Mouse (Mus musculus) testis, adult 2 months (tissue): ENCODE measurements around the gene Ginm1. TPM values are rescaled to one million over a fixed set of nuclear protein-coding genes. Genes with fewer than 3 reads are reported as not detected.
A peak's percentile ranks its signal among the peaks of the same experiment; 100 is the strongest.

Experiments used
- H3K27ac ChIP-seq: fragments of 200-500 bp; 2 replicates; pipeline ENCODE4 v1.5.1; 2012; ENCODE audit warnings: low read depth, low read length; ENCODE audit not compliant: control insufficient read depth, insufficient read depth
- H3K27me3 ChIP-seq: fragments of 200-500 bp; 2 replicates; pipeline ENCODE4 v1.6.1; 2012; ENCODE audit warnings: mild to moderate bottlenecking, low read length, moderate library complexity; ENCODE audit not compliant: control insufficient read depth, insufficient read depth
- H3K36me3 ChIP-seq: fragments of 200-500 bp; 2 replicates; pipeline ENCODE4 v1.6.1; 2012; ENCODE audit warnings: mild to moderate bottlenecking, low read length; ENCODE audit not compliant: control insufficient read depth, insufficient read depth
- H3K4me1 ChIP-seq: fragments of 200-500 bp; 2 replicates; pipeline ENCODE4 v1.6.1; 2012; ENCODE audit warnings: low read length; ENCODE audit not compliant: control insufficient read depth, insufficient read depth
- H3K4me3 ChIP-seq: fragments of 200-500 bp; 2 replicates; pipeline ENCODE4 v1.5.1; 2012; ENCODE audit warnings: low read depth, mild to moderate bottlenecking, low read length, moderate library complexity, mixed read lengths; ENCODE audit not compliant: control insufficient read depth
- CTCF ChIP-seq: fragments of 200-500 bp; IDR thresholded peaks from 2 replicates; pipeline ENCODE4 v1.5.1; 2012; ENCODE audit warnings: low read depth, mild to moderate bottlenecking, inconsistent platforms, low read length, moderate library complexity; ENCODE audit not compliant: control insufficient read depth, insufficient read depth, insufficient replicate concordance
- POLR2A ChIP-seq: fragments of 200-500 bp; IDR thresholded peaks from 2 replicates; pipeline ENCODE4 v1.6.1; 2012; ENCODE audit warnings: low read depth, mild to moderate bottlenecking, inconsistent platforms, low read length, moderate library complexity; ENCODE audit not compliant: control insufficient read depth
- polyA plus RNA-seq: library from polyadenylated mRNA; depleted of rRNA; stranded (reverse); fragments of >200 nt; gene quantifications from 2 replicates; pipeline ENCODE4 v1.2.3, GENCODE M21; 2012

Gene Ginm1
- polyA plus RNA-seq, 1 experiment = 19.1 TPM

DNA sequence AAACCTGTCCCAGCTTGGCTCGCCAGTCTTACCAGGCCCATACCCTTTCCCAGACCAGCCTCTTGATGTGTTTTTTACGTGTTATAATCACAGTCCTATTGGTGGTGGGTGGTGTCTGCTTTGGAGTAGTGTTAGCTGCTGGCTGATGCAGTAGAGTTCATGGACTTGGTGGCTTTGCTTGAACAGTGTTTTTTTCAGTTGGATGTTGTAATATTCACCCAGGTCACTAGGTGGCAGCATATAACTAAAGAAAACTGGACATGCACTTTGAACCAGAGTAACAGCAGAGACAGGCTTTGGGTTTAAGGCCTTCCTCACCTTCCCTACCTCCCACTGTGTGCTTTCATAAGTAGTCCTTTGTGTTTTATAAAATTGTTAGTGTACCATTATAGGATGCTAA lies 17.3 kb upstream of the Ginm1 start:
- Histone ChIP-seq H3K27me3 (no peaks in the 10 kb centered on the region), H3K27ac (no peak overlapping the region), H3K4me3 (no peak overlapping the region), H3K36me3 (peaks cover 2% of the 10 kb centered on the region), H3K4me1 (no peaks in the 10 kb centered on the region)
- TF ChIP-seq CTCF = no peak
- no peak for TF ChIP-seq POLR2A

DNA sequence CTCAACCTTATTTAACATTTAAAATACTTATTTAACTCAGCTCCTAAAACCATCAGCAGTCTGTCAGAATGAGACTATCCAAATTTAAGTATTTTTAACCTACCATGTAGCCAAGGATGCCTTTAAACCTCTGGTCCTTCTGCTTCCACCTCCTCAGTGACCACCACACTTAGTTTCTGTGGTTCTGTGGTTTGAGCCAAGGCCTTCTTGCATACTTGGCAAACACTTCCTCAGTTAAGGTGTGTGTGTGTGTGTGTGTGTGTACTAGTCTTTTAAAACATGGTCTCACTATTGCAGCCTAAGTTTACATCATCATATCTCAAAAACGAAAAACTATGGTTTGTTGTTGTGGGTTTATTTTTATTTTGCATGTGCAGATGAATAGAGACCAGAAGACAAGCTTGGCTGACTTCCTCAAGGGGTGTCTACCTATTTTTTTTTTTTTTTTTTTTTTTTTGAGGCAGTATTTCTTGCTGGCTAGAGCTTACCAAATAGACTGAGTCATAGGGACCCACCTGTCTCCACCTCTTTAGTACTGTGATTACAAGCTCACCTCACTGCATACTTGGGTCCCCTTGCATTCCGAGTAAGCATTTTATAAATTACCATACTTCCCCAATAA lies 10.0 kb upstream of the Ginm1 start:
- Histone ChIP-seq H3K27ac (no peak overlapping the region), H3K36me3 (peaks cover 4% of the 10 kb centered on the region), H3K4me3 (no peak overlapping the region), H3K27me3 (no peaks in the 10 kb centered on the region), H3K4me1 (no peaks in the 10 kb centered on the region)
- TF ChIP-seq POLR2A (no peak), CTCF (no peak)

DNA sequence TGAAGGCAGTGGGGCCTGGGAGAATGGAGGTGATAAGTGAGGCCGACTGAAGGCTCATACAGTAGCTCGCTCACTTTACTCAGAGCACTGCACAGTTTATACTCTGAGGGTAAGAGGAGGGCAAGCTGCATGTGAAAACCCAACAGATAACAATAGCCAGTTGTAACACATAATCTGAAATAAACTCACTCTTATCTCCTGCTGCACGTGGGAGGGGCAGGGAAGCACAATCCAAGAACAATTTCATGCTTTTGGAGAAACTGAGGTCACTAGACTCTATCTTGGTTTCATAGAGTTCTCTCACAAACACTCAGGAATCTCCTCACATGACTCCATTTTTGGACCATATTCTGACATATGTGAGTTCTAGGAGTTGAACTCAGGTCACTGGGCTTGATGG lies 8.6 kb upstream of the Ginm1 start:
- TF ChIP-seq POLR2A (no peak), CTCF (no peak)
- Histone ChIP-seq H3K4me3 (no peak overlapping the region), H3K4me1 (no peaks in the 10 kb centered on the region), H3K27ac (no peak overlapping the region), H3K27me3 (no peaks in the 10 kb centered on the region), H3K36me3 (peaks cover 4% of the 10 kb centered on the region)

DNA sequence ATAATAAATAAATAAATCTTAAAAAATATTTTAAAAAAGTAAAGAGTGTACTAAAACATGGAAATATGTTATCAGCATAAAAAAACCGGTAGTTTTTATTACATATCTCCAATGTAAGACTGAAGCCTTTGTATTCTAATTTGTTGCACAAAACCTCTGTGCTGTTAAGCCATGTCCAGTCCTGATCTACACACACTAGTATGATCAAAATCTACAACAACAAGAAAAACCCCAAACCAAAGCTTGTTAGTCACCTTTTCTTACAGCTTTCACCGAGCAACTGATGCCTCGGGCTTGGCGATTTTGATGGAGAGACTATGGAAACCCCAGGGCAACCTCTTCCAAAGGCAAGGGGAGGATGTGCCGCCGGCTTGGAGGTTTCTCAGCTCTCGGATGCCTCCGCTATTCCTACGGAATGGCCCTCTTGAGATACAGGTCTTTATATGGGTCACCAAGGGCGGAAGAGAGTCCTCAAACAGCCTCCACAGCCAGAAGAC lies 322 bp downstream of the Ginm1 start:
- peak overlapping the region; percentile 90 for H3K4me3 ChIP-seq
- H3K36me3 ChIP-seq = peaks cover 3% of the 10 kb centered on the region
- H3K27ac ChIP-seq = peak overlapping the region; percentile 64
- no peaks in the 10 kb centered on the region for H3K27me3 ChIP-seq
- H3K4me1 ChIP-seq = peaks cover 2% of the 10 kb centered on the region
- no peak for TF ChIP-seq CTCF
- TF ChIP-seq POLR2A = no peak

DNA sequence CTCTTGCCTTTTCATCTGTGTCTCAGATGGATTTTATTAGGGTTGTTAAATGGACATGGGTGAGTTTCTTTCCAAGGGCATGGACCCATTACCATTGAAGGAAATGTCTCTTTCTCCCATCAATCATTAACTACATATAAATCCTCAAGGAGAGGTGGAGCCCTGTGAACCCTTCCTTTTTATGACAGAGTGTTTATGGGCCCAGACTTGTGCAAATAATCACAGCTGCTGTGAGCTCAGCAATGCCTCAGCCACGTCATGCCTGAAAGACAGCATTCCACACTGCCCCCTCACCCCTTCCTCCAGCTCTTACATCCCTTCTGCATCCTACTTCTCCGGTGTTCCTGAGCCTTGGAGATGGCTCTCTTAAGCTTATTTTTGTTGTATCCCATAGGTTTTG lies 5.3 kb downstream of the Ginm1 start:
- no peak overlapping the region for H3K27ac ChIP-seq
- H3K27me3 ChIP-seq = no peaks in the 10 kb centered on the region
- H3K36me3 ChIP-seq = peaks cover 2% of the 10 kb centered on the region
- TF ChIP-seq CTCF = no peak
- TF ChIP-seq POLR2A = no peak
- no peak overlapping the region for H3K4me3 ChIP-seq
- no peaks in the 10 kb centered on the region for H3K4me1 ChIP-seq

DNA sequence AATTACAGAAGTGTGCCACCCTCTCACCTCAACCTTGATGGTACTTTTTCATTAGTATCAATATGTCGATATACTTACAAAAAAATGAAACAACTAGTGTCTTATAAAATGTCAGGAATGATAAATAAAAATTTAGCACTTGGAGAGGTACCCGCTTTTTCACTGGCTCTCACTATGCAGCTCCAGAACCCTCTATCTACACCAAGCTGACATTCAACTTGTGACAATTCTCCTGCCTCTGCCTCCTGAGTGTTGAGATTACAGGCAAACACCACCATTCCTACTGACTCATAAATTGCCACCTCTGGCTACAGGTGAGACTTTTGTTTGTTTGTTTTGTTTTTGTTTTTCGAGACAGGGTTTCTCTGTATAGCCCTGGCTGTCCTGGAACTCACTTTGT lies 11.4 kb downstream of the Ginm1 start:
- Histone ChIP-seq H3K27me3 (no peaks in the 10 kb centered on the region), H3K4me3 (peak overlapping the region; percentile 66; the same call in 1 of the 2 replicates), H3K36me3 (peaks cover 1% of the 10 kb centered on the region; the same call in 1 of the 2 replicates), H3K4me1 (peaks cover 3% of the 10 kb centered on the region), H3K27ac (no peak overlapping the region)
- TF ChIP-seq POLR2A = no peak
- TF ChIP-seq CTCF = no peak

DNA sequence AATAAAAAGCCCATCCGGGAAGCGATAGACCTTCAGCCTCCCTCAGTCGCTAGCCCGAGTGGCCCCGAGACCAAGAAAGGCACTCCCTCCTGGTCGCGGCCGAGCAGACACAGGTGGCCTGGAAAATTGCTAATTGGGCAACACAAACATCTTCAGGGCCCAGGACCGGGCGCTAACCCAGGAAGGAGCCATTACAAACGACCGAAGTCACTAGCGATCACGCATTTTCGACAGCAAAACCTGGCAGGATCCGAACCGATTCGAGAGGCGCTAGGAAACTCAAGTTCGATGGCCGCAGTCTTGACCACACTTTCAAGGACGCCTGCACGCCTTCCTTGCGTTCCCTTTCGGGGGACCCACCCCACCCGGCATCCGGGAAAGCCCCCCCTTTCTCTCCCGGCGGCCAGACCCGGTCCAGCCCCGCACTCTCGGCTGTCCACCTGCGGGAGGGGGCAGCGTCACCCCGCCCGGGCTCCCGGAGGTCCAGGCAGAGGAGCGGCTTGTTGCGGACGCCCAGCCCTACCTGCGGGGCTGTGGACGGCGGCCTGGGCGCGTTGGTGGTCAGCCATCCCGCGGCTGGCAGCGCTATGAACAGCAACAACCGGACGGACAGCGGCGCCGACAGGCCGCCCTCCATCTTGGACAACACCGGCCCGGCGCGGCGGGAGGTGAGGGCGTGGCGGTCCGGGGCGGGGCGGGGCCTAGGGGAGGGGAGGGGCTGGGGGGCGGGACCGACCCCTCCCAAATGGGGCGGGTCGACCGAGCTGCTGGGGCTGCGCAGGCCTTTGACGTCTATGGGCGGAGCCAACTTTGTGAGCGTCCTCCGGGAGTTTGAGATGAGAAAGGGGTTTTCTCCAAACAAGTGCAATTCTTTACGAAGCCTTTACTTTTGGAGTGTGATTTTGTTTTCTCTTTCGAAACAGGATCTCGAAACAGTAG lies 12.1 kb downstream of the Ginm1 start:
- Histone ChIP-seq H3K27me3 (no peaks in the 10 kb centered on the region), H3K4me3 (peak overlapping the region; percentile 99), H3K36me3 (peaks cover 1% of the 10 kb centered on the region; the same call in 1 of the 2 replicates), H3K27ac (peak overlapping the region; percentile 92), H3K4me1 (peaks cover 3% of the 10 kb centered on the region)
- TF ChIP-seq POLR2A (peak; percentile 88), CTCF (no peak)
